Mouse (Mus musculus) cerebellum, adult 2 months (tissue): Measurements from ENCODE around the gene Asphd2.

Experiments
- CTCF ChIP-seq: fragments of 200-500 bp; IDR thresholded peaks from 2 replicates; pipeline ENCODE4 v1.5.1; 2011; ENCODE audit warnings: low read depth, mild to moderate bottlenecking, control low read depth, low read length, moderate library complexity, borderline replicate concordance; ENCODE audit not compliant: insufficient read depth
- POLR2A ChIP-seq: fragments of 200-500 bp; IDR thresholded peaks from 2 replicates; pipeline ENCODE4 v1.6.1; 2011; ENCODE audit warnings: low read length, control low read depth, borderline replicate concordance; ENCODE audit not compliant: insufficient read depth

DNA sequence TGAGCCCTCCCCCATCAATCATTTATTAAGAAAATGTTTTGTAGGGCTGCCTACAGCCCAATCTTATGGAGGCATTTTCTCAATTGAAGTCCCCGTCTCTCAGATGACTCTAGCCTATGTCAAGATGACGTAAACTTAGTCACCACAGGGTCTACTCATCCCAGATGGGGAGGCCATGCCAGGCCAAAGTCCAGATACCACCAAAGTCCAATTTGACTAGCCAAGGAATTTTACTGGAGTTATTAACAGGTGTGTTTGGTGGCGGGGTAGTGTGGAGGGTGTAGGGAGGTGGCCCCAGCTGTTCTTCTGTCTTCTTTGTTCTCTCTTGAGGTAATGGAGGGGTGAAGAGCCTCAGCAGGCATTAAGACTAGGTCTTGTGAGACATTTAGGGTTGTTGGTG lies 34.6 kb downstream of the Asphd2 start:
- TF ChIP-seq POLR2A (no peak), CTCF (no peak)
